9 mouse cellular contexts compared by ENCODE assay signal in the genomic region with DNA sequence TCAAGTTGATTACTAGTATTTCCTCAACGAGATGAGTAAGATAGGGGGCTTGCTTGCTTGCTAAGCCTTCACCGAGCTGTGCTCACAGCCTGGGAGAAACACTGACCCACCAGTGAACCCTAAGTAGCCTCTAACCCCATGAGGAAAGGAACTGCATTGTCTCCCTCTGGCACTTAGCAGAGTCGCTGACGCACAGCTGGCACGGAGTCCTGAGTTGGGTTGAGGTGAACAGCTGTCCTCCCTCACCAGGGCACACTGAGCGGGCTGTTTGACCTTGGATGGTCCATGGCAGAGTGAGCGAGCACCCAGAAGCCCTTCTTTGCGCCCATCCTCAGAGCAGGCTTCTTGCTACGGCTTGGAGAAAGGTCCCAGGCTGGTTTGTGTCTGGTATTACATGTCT.
DNase-seq lines count a peak whose midpoint lies in the region; TF ChIP-seq lines count a peak whose summit lies in the region.
"Had no signal": no experiment of that assay in that cellular context is flagged by ENCODE, and none has a peak within 500 bp of the region (broad histone marks: within the 10 kb centered on the region; RNA-seq: fewer than 3 reads in every experiment).

No protein-coding gene starts in this region.

- DNase-seq in gastrocnemius, adult 2 months: peak; percentile 69
- DNase-seq in gastrocnemius, postnatal 36 days: no peak
- peak; percentile 34 for DNase-seq in kidney, postnatal 14 days
- no peak for DNase-seq in kidney, adult 8-10 months
- peak; percentile 53 to 62 for DNase-seq in adrenal gland, postnatal 36 days
- peak; percentile 48 for DNase-seq in gastrocnemius, postnatal 25 days
- DNase-seq in right cerebral cortex, postnatal 14 days: no peak
- DNase-seq in frontal cortex, postnatal 10 days (ENCODE audit: low spot score in 2 of 2): no peak

- H3K27ac ChIP-seq in gastrocnemius, adult 2 months: peak overlapping the region; percentile 74

- H3K4me3 ChIP-seq in gastrocnemius, adult 2 months: no peak overlapping the region
- H3K4me3 ChIP-seq: limb, embryonic 15.5 days had no signal

- intact Hi-C loops in gastrocnemius, adult 2 months (cut with DNase I): no loop called here
- intact Hi-C loops in gastrocnemius, postnatal 36 days (cut with DNase I): no loop called here

- no peak for TF ChIP-seq CTCF in gastrocnemius, adult 2 months (IDR thresholded peaks at IDR 0.05)

Comparison
In these comparisons a context has a peak if more than half of its experiments do, and no peak if none do; other contexts are left out.
1. DNase-seq: peak in gastrocnemius, adult 2 months (single experiment), kidney, postnatal 14 days (single experiment), adrenal gland, postnatal 36 days (2 of 2) and gastrocnemius, postnatal 25 days (single experiment); none in gastrocnemius, postnatal 36 days (0 of 2), kidney, adult 8-10 months (0 of 2), right cerebral cortex, postnatal 14 days (single experiment) and frontal cortex, postnatal 10 days (0 of 2).